Mouse (Mus musculus): ENCODE measurements around the gene Cdh26. TPM values are rescaled to one million over a fixed set of nuclear protein-coding genes. Genes with fewer than 3 reads are reported as not detected.

Cdh26 gene
- polyA plus RNA-seq, 1 experiment from 2014 or later = 0.47 TPM

DNA sequence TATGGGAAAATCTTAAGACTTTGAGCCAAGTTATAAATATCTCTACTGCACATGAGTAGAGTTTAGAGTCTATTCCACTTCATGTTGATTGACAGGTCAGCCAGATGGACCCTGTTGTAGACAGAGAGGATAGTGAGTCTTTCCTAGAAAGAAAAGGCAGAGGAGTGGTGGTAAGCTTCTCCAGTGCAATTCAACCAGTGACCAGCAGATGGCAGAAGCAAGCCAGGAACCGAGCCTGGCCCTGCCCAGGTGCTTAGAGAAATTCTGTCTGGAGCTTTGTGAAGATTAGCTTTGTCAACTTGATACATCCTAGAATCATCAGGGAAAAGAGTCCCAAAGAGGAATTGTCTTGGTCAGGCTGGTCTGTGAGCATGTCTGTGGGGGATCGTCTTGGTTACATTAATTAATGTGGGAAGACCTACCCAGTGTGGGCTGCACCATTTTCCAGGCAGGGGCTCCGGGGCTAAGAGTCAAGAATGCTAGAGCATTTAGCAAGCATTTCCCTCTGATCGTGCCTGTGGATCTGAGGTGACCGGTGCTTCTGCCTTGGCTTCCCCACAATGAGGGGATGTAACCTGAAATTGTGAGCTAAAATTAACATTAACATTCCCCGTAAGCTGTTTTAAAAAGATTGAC lies 77.2 kb downstream of the Cdh26 start:
- Histone ChIP-seq H3K4me3 (replicated peaks; ENCODE audit: low read depth, low read length) (no peak overlapping the region), H3K4me2 (ENCODE audit: low read length) (no peak overlapping the region), H3K4me1 (ENCODE audit: control insufficient read depth, insufficient read depth, low read length) (no peaks in the 10 kb centered on the region), H3K36me3 (ENCODE audit: control insufficient read depth, insufficient read depth, low read length) (no peaks in the 10 kb centered on the region), H3K9ac (replicated peaks; ENCODE audit: low read length) (no peak overlapping the region), H3K27ac (replicated peaks; ENCODE audit: low read depth, low read length) (no peak overlapping the region), H3K27me3 (ENCODE audit: control insufficient read depth, insufficient read depth, low read length) (no peaks in the 10 kb centered on the region), H3K9me3 (ENCODE audit: control insufficient read depth, low read length) (no peaks in the 10 kb centered on the region)
- DNase-seq (peak; percentile 91), ATAC-seq (ENCODE audit: low FRiP score, low TSS enrichment) (peak; percentile 62)
- WGBS = 43% methylated on average over 6 of the region's 6 CpGs

DNA sequence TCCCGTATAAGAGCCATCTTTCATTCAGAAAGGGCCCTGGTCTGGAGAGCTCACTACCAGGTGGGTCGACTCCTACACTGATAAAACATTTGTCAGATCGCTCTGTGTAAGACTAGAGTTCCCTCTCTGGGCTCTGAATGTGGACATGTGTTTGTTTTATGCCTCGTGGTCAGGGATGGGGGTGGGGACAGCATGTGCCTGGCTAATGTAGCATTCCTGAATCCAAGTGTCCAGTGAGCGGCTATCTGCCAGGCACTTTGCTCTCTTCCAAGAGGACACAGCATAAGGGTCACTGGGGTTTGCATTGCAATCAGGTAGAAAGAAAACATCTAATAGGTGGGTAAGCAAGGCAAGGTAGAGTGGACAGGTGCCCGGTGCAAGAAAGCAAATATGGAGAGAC lies 77.9 kb downstream of the Cdh26 start:
- 81% methylated on average over 6 of the region's 6 CpGs for WGBS
- Histone ChIP-seq H3K4me2 (ENCODE audit: low read length) (no peak overlapping the region), H3K9me3 (ENCODE audit: control insufficient read depth, low read length) (no peaks in the 10 kb centered on the region), H3K27ac (replicated peaks; ENCODE audit: low read depth, low read length) (no peak overlapping the region), H3K9ac (replicated peaks; ENCODE audit: low read length) (no peak overlapping the region), H3K36me3 (ENCODE audit: control insufficient read depth, insufficient read depth, low read length) (no peaks in the 10 kb centered on the region), H3K4me1 (ENCODE audit: control insufficient read depth, insufficient read depth, low read length) (no peaks in the 10 kb centered on the region), H3K4me3 (replicated peaks; ENCODE audit: low read depth, low read length) (no peak overlapping the region), H3K27me3 (ENCODE audit: control insufficient read depth, insufficient read depth, low read length) (no peaks in the 10 kb centered on the region)
- ATAC-seq (ENCODE audit: low FRiP score, low TSS enrichment) (no peak), DNase-seq (no peak)

DNA sequence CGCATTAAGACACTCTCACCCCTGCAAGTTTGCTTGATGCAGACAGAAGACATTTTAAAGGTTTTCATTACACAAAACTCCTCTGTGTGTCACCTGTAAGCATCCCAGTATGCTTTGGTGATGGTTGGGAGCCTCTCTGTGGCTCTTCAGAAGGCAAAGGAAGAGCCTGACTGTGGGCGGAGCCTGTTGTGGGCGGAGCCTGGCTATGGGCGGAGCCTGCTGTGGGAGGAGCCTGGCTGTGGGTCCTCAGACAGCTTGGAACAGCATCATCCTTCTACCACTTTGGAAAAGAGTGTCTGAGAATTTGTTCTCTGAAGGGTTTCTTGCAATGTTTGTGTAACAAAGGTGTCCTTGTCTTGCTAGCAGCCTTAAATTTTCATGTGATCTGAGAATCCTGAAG lies 82.7 kb downstream of the Cdh26 start:
- H3K27ac ChIP-seq (replicated peaks; ENCODE audit: low read depth, low read length) = 0 out of 2 replicates have a peak overlapping the region, but pooled peaks have one; percentile 55
- no peaks in the 10 kb centered on the region for H3K36me3 ChIP-seq (ENCODE audit: control insufficient read depth, insufficient read depth, low read length)
- DNase-seq (no peak), ATAC-seq (ENCODE audit: low FRiP score, low TSS enrichment) (no peak)
- no peaks in the 10 kb centered on the region for H3K4me1 ChIP-seq (ENCODE audit: control insufficient read depth, insufficient read depth, low read length)
- H3K4me3 ChIP-seq (replicated peaks; ENCODE audit: low read depth, low read length) = no peak overlapping the region
- no peak overlapping the region for H3K4me2 ChIP-seq (ENCODE audit: low read length)
- 77% methylated on average over 4 of the region's 4 CpGs for WGBS
- no peak overlapping the region for H3K9ac ChIP-seq (replicated peaks; ENCODE audit: low read length)
- H3K27me3 ChIP-seq (ENCODE audit: control insufficient read depth, insufficient read depth, low read length) = no peaks in the 10 kb centered on the region
- H3K9me3 ChIP-seq (ENCODE audit: control insufficient read depth, low read length) = no peaks in the 10 kb centered on the region

DNA sequence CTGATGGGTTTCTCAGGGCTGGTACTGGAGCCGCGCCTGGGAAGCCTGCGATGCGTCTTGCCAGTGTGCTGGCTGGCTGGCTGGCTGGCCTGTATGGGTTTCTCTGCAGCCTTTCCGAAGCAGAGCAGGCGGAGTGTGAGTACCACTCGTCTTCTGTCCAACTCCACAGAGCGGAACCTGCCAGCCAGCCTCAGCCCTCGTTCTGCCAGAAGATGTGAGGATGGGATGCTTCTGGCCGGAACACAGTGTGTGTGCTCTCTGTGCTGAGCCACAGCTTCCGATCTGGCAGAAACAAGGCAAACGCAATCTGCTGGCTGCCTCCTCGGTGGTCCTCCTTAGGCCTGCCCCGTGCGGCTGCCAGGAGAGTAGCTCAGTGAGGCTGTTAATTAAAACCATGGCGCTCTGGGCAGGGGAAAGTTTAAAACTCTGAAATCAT lies 83.3 kb downstream of the Cdh26 start:
- DNase-seq = peak; percentile 55

DNA sequence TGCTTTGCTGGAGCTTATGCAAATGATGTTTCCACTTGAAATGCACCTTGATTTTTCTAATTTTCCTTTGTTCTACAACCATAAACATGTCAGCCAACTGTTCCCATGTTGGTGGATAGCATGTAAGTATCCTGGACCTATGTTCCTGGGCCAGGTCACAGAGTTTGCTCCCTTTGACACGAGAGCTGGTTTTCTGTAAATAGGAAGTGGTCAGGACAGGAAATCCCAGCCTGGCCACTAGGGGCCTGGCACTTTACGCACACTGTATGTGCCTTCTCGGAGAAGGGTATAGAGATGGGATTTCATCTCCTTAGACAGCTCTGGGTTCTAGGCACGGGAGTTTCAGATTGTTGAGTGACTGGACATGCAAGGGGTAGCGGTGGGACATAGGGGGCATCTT lies 86.1 kb downstream of the Cdh26 start:
- Histone ChIP-seq H3K27ac (replicated peaks; ENCODE audit: low read depth, low read length) (no peak overlapping the region), H3K27me3 (ENCODE audit: control insufficient read depth, insufficient read depth, low read length) (no peaks in the 10 kb centered on the region), H3K4me2 (ENCODE audit: low read length) (no peak overlapping the region), H3K9ac (replicated peaks; ENCODE audit: low read length) (no peak overlapping the region), H3K4me1 (ENCODE audit: control insufficient read depth, insufficient read depth, low read length) (no peaks in the 10 kb centered on the region), H3K36me3 (ENCODE audit: control insufficient read depth, insufficient read depth, low read length) (no peaks in the 10 kb centered on the region), H3K9me3 (ENCODE audit: control insufficient read depth, low read length) (no peaks in the 10 kb centered on the region), H3K4me3 (replicated peaks; ENCODE audit: low read depth, low read length) (no peak overlapping the region)
- DNase-seq (no peak), ATAC-seq (ENCODE audit: low FRiP score, low TSS enrichment) (no peak)
- 82% methylated on average over 5 of the region's 5 CpGs for WGBS

More for the DNA sequence above, 83.3 kb downstream of the Cdh26 start:
- Histone ChIP-seq H3K27me3 (ENCODE audit: control insufficient read depth, insufficient read depth, low read length) (no peaks in the 10 kb centered on the region), H3K4me1 (ENCODE audit: control insufficient read depth, insufficient read depth, low read length) (no peaks in the 10 kb centered on the region), H3K4me2 (ENCODE audit: low read length) (no peak overlapping the region), H3K9ac (replicated peaks; ENCODE audit: low read length) (no peak overlapping the region), H3K4me3 (replicated peaks; ENCODE audit: low read depth, low read length) (no peak overlapping the region), H3K9me3 (ENCODE audit: control insufficient read depth, low read length) (no peaks in the 10 kb centered on the region), H3K36me3 (ENCODE audit: control insufficient read depth, insufficient read depth, low read length) (no peaks in the 10 kb centered on the region), H3K27ac (replicated peaks; ENCODE audit: low read depth, low read length) (peak overlapping the region; percentile 55; the same call in 1 of the 2 replicates)
- ATAC-seq (ENCODE audit: low FRiP score, low TSS enrichment) = 0 out of 2 replicates have a peak, but pooled peaks have one; percentile 32
- 64% methylated on average over 16 of the region's 16 CpGs for WGBS

DNA sequence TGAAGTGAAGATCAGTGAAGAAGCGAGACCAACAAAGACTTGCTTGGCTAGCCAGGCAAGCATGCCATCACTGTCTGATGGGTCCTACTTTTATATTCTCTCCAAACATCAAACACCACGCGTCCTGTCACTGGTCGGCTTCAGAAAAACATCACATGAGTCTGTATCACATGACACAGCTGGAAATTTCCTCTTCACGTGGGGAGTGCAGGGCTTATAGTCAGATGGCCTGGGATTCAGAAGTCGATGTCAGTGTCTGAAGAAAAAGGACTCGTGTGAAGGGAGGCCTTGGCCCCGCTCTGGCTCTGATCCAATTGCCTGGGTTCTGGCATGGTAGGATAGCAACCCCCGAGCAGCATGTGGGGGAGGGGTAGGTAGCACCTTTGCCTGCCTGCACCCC lies 86.6 kb downstream of the Cdh26 start:
- Histone ChIP-seq H3K36me3 (ENCODE audit: control insufficient read depth, insufficient read depth, low read length) (no peaks in the 10 kb centered on the region), H3K9me3 (ENCODE audit: control insufficient read depth, low read length) (no peaks in the 10 kb centered on the region), H3K27ac (replicated peaks; ENCODE audit: low read depth, low read length) (no peak overlapping the region), H3K9ac (replicated peaks; ENCODE audit: low read length) (no peak overlapping the region), H3K4me3 (replicated peaks; ENCODE audit: low read depth, low read length) (no peak overlapping the region), H3K4me1 (ENCODE audit: control insufficient read depth, insufficient read depth, low read length) (no peaks in the 10 kb centered on the region), H3K27me3 (ENCODE audit: control insufficient read depth, insufficient read depth, low read length) (no peaks in the 10 kb centered on the region), H3K4me2 (ENCODE audit: low read length) (no peak overlapping the region)
- no peak for ATAC-seq (ENCODE audit: low FRiP score, low TSS enrichment)
- 79% methylated on average over 9 of the region's 9 CpGs for WGBS
- no peak for DNase-seq

DNA sequence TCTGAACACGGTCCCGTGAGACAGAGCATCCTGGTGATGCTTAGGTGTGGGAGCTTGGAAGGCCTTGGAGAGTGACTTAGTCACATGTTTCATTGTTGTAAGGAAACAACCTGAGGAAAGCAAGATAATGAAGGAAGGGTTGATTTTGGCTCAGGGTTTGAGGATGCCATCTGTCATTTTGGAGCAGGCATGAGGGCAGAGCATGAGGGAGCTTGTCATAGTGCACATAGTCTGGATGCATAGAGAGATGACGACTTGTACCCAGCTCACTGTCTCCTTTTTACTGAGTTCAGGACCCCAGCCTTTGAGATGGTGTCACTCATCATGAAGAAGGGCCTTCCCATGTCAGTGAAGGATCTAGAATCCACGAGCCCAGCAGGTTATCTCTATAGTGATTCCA lies 89.0 kb downstream of the Cdh26 start:
- Histone ChIP-seq H3K27ac (replicated peaks; ENCODE audit: low read depth, low read length) (no peak overlapping the region), H3K36me3 (ENCODE audit: control insufficient read depth, insufficient read depth, low read length) (no peaks in the 10 kb centered on the region), H3K9ac (replicated peaks; ENCODE audit: low read length) (no peak overlapping the region), H3K27me3 (ENCODE audit: control insufficient read depth, insufficient read depth, low read length) (no peaks in the 10 kb centered on the region), H3K4me2 (ENCODE audit: low read length) (no peak overlapping the region), H3K4me3 (replicated peaks; ENCODE audit: low read depth, low read length) (no peak overlapping the region), H3K4me1 (ENCODE audit: control insufficient read depth, insufficient read depth, low read length) (peaks cover 6% of the 10 kb centered on the region; the same call in 1 of the 2 replicates), H3K9me3 (ENCODE audit: control insufficient read depth, low read length) (no peaks in the 10 kb centered on the region)
- ATAC-seq (ENCODE audit: low FRiP score, low TSS enrichment) (no peak), DNase-seq (no peak)
- 87% methylated on average over 4 of the region's 4 CpGs for WGBS

DNA sequence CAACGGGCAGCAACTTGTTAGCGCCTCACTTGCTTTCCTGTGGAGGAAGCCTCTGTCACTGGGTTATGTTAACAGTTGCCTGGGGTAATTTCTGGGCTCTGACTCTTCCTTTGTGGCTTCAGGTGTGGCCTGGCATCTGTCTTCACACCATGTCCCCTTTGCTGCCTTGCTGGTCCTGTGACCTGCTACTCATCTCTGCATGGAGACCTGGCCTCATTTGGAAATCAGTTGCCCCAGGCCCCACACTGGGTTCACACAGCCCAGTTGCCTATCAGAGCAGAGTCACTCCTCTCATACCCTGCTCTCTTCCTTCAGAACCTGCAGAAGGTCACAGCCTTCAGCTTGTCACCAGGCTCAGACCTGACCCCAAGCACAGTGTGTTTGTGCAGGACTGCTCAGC lies 89.9 kb downstream of the Cdh26 start:
- DNase-seq (no peak), ATAC-seq (ENCODE audit: low FRiP score, low TSS enrichment) (no peak)
- no peaks in the 10 kb centered on the region for H3K36me3 ChIP-seq (ENCODE audit: control insufficient read depth, insufficient read depth, low read length)
- no peaks in the 10 kb centered on the region for H3K9me3 ChIP-seq (ENCODE audit: control insufficient read depth, low read length)
- no peak overlapping the region for H3K27ac ChIP-seq (replicated peaks; ENCODE audit: low read depth, low read length)
- no peak overlapping the region for H3K4me2 ChIP-seq (ENCODE audit: low read length)
- no peak overlapping the region for H3K4me3 ChIP-seq (replicated peaks; ENCODE audit: low read depth, low read length)
- 67% methylated on average over 2 of the region's 2 CpGs for WGBS
- no peaks in the 10 kb centered on the region for H3K27me3 ChIP-seq (ENCODE audit: control insufficient read depth, insufficient read depth, low read length)
- H3K9ac ChIP-seq (replicated peaks; ENCODE audit: low read length) = no peak overlapping the region
- peaks cover 6% of the 10 kb centered on the region; the same call in 1 of the 2 replicates for H3K4me1 ChIP-seq (ENCODE audit: control insufficient read depth, insufficient read depth, low read length)

DNA sequence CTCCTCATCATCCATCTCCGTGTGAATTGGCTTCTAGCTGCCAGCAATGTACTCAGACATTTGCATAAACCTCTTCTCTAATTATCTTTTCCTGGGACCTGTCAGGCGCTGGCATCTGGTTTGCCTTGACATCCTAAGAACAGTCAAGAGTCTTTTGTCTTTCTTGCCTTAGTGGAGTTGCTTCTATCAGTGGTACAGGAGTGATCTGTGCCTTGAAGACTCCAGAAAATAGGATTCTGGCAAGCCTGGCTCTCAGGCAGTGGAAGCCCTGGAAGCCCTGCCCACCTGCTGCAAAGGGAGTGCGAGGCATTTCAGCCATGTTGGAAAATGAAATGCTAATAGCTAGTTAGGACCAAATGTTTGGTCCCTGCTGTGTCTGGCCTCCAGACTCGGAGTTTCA lies 92.0 kb downstream of the Cdh26 start:
- DNase-seq (peak; percentile 54), ATAC-seq (ENCODE audit: low FRiP score, low TSS enrichment) (no peak)
- Histone ChIP-seq H3K27me3 (ENCODE audit: control insufficient read depth, insufficient read depth, low read length) (no peaks in the 10 kb centered on the region), H3K4me2 (ENCODE audit: low read length) (no peak overlapping the region), H3K36me3 (ENCODE audit: control insufficient read depth, insufficient read depth, low read length) (no peaks in the 10 kb centered on the region), H3K4me3 (replicated peaks; ENCODE audit: low read depth, low read length) (no peak overlapping the region), H3K9ac (replicated peaks; ENCODE audit: low read length) (no peak overlapping the region), H3K4me1 (ENCODE audit: control insufficient read depth, insufficient read depth, low read length) (peaks cover 6% of the 10 kb centered on the region; the same call in 1 of the 2 replicates), H3K27ac (replicated peaks; ENCODE audit: low read depth, low read length) (no peak overlapping the region), H3K9me3 (ENCODE audit: control insufficient read depth, low read length) (no peaks in the 10 kb centered on the region)
- WGBS = 29% methylated on average over 4 of the region's 4 CpGs
